Comparison of ENCODE assay signal across 20 mouse cellular contexts in genomic region chr10:107890400-107890799, GRCm38 (mm10). TPM values are rescaled to one million over a fixed set of nuclear protein-coding genes. Genes with fewer than 3 reads are reported as not detected.
"Had no signal": no experiment of that assay in that cellular context is flagged by ENCODE, and none has a peak within 500 bp of the region (broad histone marks: within the 10 kb centered on the region; RNA-seq: fewer than 3 reads in every experiment).

No protein-coding gene starts in this region.

- H3K27me3 ChIP-seq: limb, embryonic 13.5 days; liver, embryonic 12.5 days; liver, embryonic 15.5 days; neural tube, embryonic 12.5 days; neural tube, embryonic 15.5 days; stomach, embryonic 15.5 days had no signal

- H3K9ac ChIP-seq: limb, embryonic 13.5 days; liver, embryonic 12.5 days; liver, embryonic 15.5 days; neural tube, embryonic 12.5 days; neural tube, embryonic 15.5 days; stomach, embryonic 15.5 days had no signal

- H3K27ac ChIP-seq: kidney, postnatal 0 days; layer of hippocampus, adult 2 months; limb, embryonic 10.5 days; limb, embryonic 13.5 days; liver, embryonic 12.5 days; liver, embryonic 15.5 days; macrophage; neural tube, embryonic 12.5 days; neural tube, embryonic 15.5 days; stomach, embryonic 15.5 days had no signal

- ATAC-seq: intestine, postnatal 0 days; liver, embryonic 12.5 days had no signal

- H3K4me2 ChIP-seq: limb, embryonic 13.5 days; liver, embryonic 12.5 days; liver, embryonic 15.5 days; neural tube, embryonic 12.5 days; neural tube, embryonic 15.5 days; stomach, embryonic 15.5 days had no signal

- H3K4me1 ChIP-seq: limb, embryonic 10.5 days; limb, embryonic 13.5 days; liver, embryonic 12.5 days; liver, embryonic 15.5 days; neural tube, embryonic 12.5 days; neural tube, embryonic 15.5 days; stomach, embryonic 15.5 days had no signal

- DNase-seq: kidney, adult 2 months; kidney, postnatal 25 days; layer of hippocampus, adult 9-11 months; liver; lung, adult 2 months; retina, postnatal 1 day; right cerebral cortex, postnatal 25 days; spleen, adult 18-20 months; thymus, postnatal 25 days had no signal

- H3K36me3 ChIP-seq: limb, embryonic 10.5 days; limb, embryonic 13.5 days; liver, embryonic 12.5 days; liver, embryonic 15.5 days; neural tube, embryonic 12.5 days; neural tube, embryonic 15.5 days; stomach, embryonic 15.5 days had no signal

- H3K9me3 ChIP-seq: limb, embryonic 10.5 days; limb, embryonic 13.5 days; liver, embryonic 12.5 days; liver, embryonic 15.5 days; neural tube, embryonic 12.5 days; neural tube, embryonic 15.5 days; stomach, embryonic 15.5 days had no signal

- H3K4me3 ChIP-seq: layer of hippocampus, adult 2 months; limb, embryonic 10.5 days; limb, embryonic 13.5 days; liver, embryonic 12.5 days; liver, embryonic 15.5 days; neural tube, embryonic 12.5 days; neural tube, embryonic 15.5 days; stomach, embryonic 15.5 days had no signal

RNA-seq across cellular contexts. Expression of gene Otogl, which starts 21.5 kb away (rescaled TPM):
- polyA plus RNA-seq: intestine, postnatal 0 days; limb, embryonic 10.5 days; macrophage had no signal
